Mouse (Mus musculus) limb, embryonic 15.5 days (tissue): ENCODE results near the gene Arfgap3. TPM values are rescaled to one million over a fixed set of nuclear protein-coding genes. Genes with fewer than 3 reads are reported as not detected.
A peak's percentile ranks its signal among the peaks of the same experiment; 100 is the strongest.
"Not testable (repeated sequence)": the region's sequence is repeated elsewhere in the genome, so short reads cannot be mapped to it uniquely, and the experiment has no call there.

Experiments
- ATAC-seq: fragments of 200-750 bp; cut with Nextera tagmentation; 2 replicates; pipeline ENCODE4 v1.8.0; 2017; ENCODE audit warnings: low read depth, moderate TSS enrichment; ENCODE audit not compliant: insufficient number of reproducible peaks, low FRiP score, low TSS enrichment
- H3K27ac ChIP-seq: fragments of 300-500 bp; sonication (generic); 2 replicates; pipeline ENCODE4 v1.5.1; 2015; ENCODE audit warnings: moderate library complexity, mild to moderate bottlenecking, inconsistent platforms
- H3K27me3 ChIP-seq: fragments of 300-500 bp; sonication (generic); 2 replicates; pipeline ENCODE4 v1.6.1; 2015; ENCODE audit warnings: inconsistent platforms
- H3K36me3 ChIP-seq: fragments of 300-500 bp; sonication (generic); 2 replicates; pipeline ENCODE4 v1.6.1; 2015; ENCODE audit warnings: inconsistent platforms
- H3K4me1 ChIP-seq: fragments of 300-500 bp; sonication (generic); 2 replicates; pipeline ENCODE4 v1.6.1; 2015; ENCODE audit warnings: inconsistent platforms
- H3K4me2 ChIP-seq: fragments of 300-500 bp; sonication (generic); 2 replicates; pipeline ENCODE4 v1.6.1; 2015; ENCODE audit warnings: mild to moderate bottlenecking, inconsistent platforms
- H3K4me3 ChIP-seq: fragments of 300-500 bp; sonication (generic); 2 replicates; pipeline ENCODE4 v1.5.1; 2015; ENCODE audit warnings: mild to moderate bottlenecking, inconsistent platforms
- H3K9ac ChIP-seq: fragments of 300-500 bp; sonication (generic); 2 replicates; pipeline ENCODE4 v1.6.1; 2015; ENCODE audit warnings: inconsistent platforms
- H3K9me3 ChIP-seq: fragments of 300-500 bp; sonication (generic); 2 replicates; pipeline ENCODE4 v1.6.1; 2016; ENCODE audit warnings: inconsistent platforms
- WGBS: fragments of 180-500 bp; shearing (Covaris S2); methylation state at CpG from one replicate; pipeline ENCODE4 v1.1.7; 2015; 5-methylcytosine and 5-hydroxymethylcytosine counted together
- polyA plus RNA-seq: library from polyadenylated mRNA; unstranded; fragments of >200 nt; fragmentation: Nextera tagmentation; extraction: Ambion mirVana; gene quantifications from 2 replicates; pipeline ENCODE4 v1.2.1, GENCODE M21; 2015

The Arfgap3 gene
- polyA plus RNA-seq, 1 experiment from 2014 or later = 60.8 TPM

GRCm38 (mm10) chr15:83365697-83366096 lies 15.7 kb upstream of the Arfgap3 start:
- Histone ChIP-seq H3K4me2 (no peak overlapping the region), H3K27me3 (no peaks in the 10 kb centered on the region), H3K4me1 (peaks cover 8% of the 10 kb centered on the region), H3K4me3 (no peak overlapping the region), H3K9ac (no peak overlapping the region), H3K27ac (no peak overlapping the region), H3K9me3 (no peaks in the 10 kb centered on the region), H3K36me3 (no peaks in the 10 kb centered on the region)
- ATAC-seq = no peak

GRCm38 (mm10) chr15:83364194-83364593 lies 14.1 kb upstream of the Arfgap3 start:
- H3K9me3 ChIP-seq = no peaks in the 10 kb centered on the region
- ATAC-seq = no peak
- no peaks in the 10 kb centered on the region for H3K36me3 ChIP-seq
- H3K9ac ChIP-seq = no peak overlapping the region
- no peak overlapping the region for H3K4me2 ChIP-seq
- H3K27me3 ChIP-seq = no peaks in the 10 kb centered on the region
- H3K27ac ChIP-seq = no peak overlapping the region
- H3K4me1 ChIP-seq = peaks cover 8% of the 10 kb centered on the region
- H3K4me3 ChIP-seq = no peak overlapping the region
- 57% methylated on average over 3 of the region's 3 CpGs for WGBS

GRCm38 (mm10) chr15:83362813-83363212 lies 12.8 kb upstream of the Arfgap3 start:
- not testable (repeated sequence) for H3K4me3 ChIP-seq, H3K27me3 ChIP-seq, H3K9ac ChIP-seq, H3K27ac ChIP-seq, ATAC-seq, H3K4me1 ChIP-seq, H3K36me3 ChIP-seq, H3K9me3 ChIP-seq, H3K4me2 ChIP-seq
- 79% methylated on average over 1 of the region's 1 CpGs for WGBS

DNA sequence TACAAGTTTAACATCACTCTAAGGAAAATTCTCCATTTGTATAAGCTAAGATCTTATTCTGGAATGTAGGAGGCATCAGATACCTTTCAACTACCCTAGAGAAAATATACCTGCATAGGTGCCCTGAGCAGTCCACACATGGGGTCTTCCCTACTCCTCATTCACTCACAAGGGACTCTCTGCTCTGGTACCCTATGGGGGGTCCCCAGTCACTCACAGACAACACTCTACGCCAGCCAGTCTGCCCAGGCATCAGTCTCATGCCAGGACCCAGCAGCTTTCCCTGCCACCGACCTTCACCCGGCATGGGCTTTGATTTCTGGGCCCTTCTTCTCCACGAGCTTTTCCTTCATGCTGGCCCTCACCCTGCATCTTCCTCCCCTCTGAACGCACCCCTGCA lies 10.9 kb upstream of the Arfgap3 start:
- H3K27me3 ChIP-seq, H3K9me3 ChIP-seq, ATAC-seq, H3K4me1 ChIP-seq, H3K4me3 ChIP-seq, H3K27ac ChIP-seq, H3K36me3 ChIP-seq, H3K9ac ChIP-seq, H3K4me2 ChIP-seq: not testable (repeated sequence)
- 67% methylated on average over 5 of the region's 5 CpGs for WGBS

GRCm38 (mm10) chr15:83360140-83360539 lies 10.1 kb upstream of the Arfgap3 start:
- Histone ChIP-seq H3K4me2 (no peak overlapping the region), H3K27ac (no peak overlapping the region), H3K4me3 (no peak overlapping the region), H3K4me1 (no peaks in the 10 kb centered on the region), H3K27me3 (no peaks in the 10 kb centered on the region), H3K9me3 (no peaks in the 10 kb centered on the region), H3K9ac (no peak overlapping the region), H3K36me3 (no peaks in the 10 kb centered on the region)
- WGBS = 84% methylated on average over 3 of the region's 3 CpGs
- no peak for ATAC-seq

DNA sequence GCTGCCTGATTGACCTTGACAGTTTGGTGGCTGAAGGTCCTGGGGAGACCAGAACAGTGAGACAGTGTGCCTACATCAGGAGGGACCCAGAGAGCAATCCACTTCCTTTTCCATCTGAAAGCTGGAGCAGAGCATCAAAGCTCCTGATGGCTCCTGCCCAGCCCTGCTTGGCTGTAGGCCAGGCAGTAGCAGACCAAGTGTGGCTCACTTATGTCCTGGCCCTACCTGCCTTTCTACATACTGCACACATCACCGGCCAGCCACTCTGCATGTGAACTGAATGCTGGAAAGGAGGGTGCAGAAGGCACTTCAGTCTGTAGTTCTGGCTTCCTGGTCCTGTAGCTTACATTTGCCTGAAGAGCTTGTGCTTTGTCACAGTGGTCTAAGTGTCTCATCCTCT lies 8.4 kb upstream of the Arfgap3 start:
- ATAC-seq = no peak
- 83% methylated on average over 1 of the region's 1 CpGs for WGBS

DNA sequence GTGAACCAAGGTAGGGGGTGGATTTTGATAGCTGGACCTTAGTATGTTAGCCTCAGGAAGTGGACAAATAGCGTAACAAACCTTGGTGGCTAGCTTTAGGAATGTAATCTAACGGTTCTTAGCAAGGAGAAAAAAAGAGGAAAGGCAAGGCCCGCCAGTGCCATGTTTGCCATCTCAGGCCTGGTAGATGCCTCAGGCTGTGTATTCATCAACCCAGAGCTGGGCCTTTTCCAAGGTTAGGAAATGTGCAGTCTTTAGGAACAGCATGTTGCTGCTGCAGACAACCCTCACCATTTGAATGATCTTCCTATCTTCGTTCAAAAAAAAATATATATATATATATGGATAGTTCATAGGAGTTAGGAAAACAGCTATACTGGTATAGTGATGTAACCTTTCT lies 1.5 kb upstream of the Arfgap3 start:
- Histone ChIP-seq H3K36me3 (peaks cover 4% of the 10 kb centered on the region), H3K4me2 (no peak overlapping the region), H3K4me3 (no peak overlapping the region), H3K4me1 (peaks cover 20% of the 10 kb centered on the region), H3K9me3 (no peaks in the 10 kb centered on the region), H3K27me3 (no peaks in the 10 kb centered on the region), H3K9ac (no peak overlapping the region), H3K27ac (no peak overlapping the region)
- ATAC-seq = no peak
- 76% methylated on average over 4 of the region's 4 CpGs for WGBS

More for the DNA sequence above, 8.4 kb upstream of the Arfgap3 start:
- H3K27me3 ChIP-seq = no peaks in the 10 kb centered on the region
- no peaks in the 10 kb centered on the region for H3K4me1 ChIP-seq
- H3K4me2 ChIP-seq = no peak overlapping the region
- H3K4me3 ChIP-seq = no peak overlapping the region
- no peak overlapping the region for H3K27ac ChIP-seq
- no peak overlapping the region for H3K9ac ChIP-seq
- no peaks in the 10 kb centered on the region for H3K36me3 ChIP-seq
- H3K9me3 ChIP-seq = no peaks in the 10 kb centered on the region

DNA sequence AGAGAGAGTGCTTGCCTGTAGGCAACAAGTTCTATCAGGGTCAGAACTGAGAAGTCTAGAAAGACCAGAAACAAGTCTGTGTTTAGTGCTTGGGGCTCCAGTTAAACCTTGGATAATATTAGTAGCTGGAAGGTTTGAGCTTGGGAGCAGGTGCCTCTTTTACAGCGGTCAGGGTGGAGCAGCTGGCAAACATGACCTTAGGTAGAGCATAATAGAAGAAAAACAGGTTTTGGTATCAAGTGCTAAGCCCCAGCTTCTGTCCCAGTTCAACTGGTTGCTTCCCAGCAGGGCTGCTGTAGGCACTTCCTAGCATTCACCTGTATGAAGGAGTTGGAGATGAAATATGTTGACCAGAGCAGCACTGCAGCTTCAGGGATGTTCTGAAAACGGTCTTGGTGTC lies 812 bp upstream of the Arfgap3 start:
- peaks cover 20% of the 10 kb centered on the region for H3K4me1 ChIP-seq
- H3K9ac ChIP-seq = no peak overlapping the region; the same call in 1 of the 2 replicates
- H3K27me3 ChIP-seq = no peaks in the 10 kb centered on the region
- H3K27ac ChIP-seq = no peak overlapping the region; the same call in 1 of the 2 replicates
- 49% methylated on average over 2 of the region's 2 CpGs for WGBS
- peak overlapping the region; percentile 68 for H3K4me2 ChIP-seq
- no peaks in the 10 kb centered on the region for H3K9me3 ChIP-seq
- no peak for ATAC-seq
- H3K36me3 ChIP-seq = peaks cover 9% of the 10 kb centered on the region
- peak overlapping the region; percentile 88; the same call in 1 of the 2 replicates for H3K4me3 ChIP-seq

- 0 out of 2 replicates have a peak overlapping the region, but pooled peaks have one; percentile 51 for H3K27ac ChIP-seq
- H3K9me3 ChIP-seq = no peaks in the 10 kb centered on the region
- H3K4me1 ChIP-seq = peaks cover 30% of the 10 kb centered on the region
- WGBS = 17% methylated on average over 8 of the region's 8 CpGs
- H3K4me2 ChIP-seq = peak overlapping the region; percentile 68
- no peaks in the 10 kb centered on the region for H3K27me3 ChIP-seq
- peaks cover 14% of the 10 kb centered on the region for H3K36me3 ChIP-seq
- peak overlapping the region; percentile 66 for H3K9ac ChIP-seq
- peak overlapping the region; percentile 88 for H3K4me3 ChIP-seq
- ATAC-seq = peak; percentile 16
Observed at GRCm38 (mm10) chr15:83349225-83349953, 658 bp downstream of the Arfgap3 start.

DNA sequence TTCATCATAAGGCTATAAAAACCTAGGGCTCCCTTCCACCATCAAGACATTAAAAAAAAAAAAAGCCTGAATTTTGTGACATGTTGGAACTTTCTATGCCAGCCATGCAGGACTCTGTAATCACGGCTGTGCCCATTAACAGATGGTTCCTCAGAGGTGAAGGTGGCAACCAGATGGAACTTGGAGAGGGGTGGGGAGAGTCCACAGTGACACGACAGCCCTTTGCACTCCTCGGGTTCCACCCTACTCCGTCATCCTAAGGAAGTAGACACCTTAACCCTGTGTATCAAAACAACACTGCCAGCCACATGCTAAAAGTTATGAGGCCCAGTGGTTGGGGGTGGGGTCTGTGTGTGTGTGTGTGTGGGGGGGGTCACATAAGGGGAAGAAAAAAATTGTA lies 1.3 kb downstream of the Arfgap3 start:
- peaks cover 14% of the 10 kb centered on the region for H3K36me3 ChIP-seq
- no peaks in the 10 kb centered on the region for H3K9me3 ChIP-seq
- WGBS = 49% methylated on average over 4 of the region's 4 CpGs
- H3K9ac ChIP-seq = no peak overlapping the region
- no peaks in the 10 kb centered on the region for H3K27me3 ChIP-seq
- peak overlapping the region; percentile 88 for H3K4me3 ChIP-seq
- ATAC-seq = no peak
- H3K4me2 ChIP-seq = peak overlapping the region; percentile 68
- H3K4me1 ChIP-seq = peaks cover 32% of the 10 kb centered on the region
- H3K27ac ChIP-seq = no peak overlapping the region

DNA sequence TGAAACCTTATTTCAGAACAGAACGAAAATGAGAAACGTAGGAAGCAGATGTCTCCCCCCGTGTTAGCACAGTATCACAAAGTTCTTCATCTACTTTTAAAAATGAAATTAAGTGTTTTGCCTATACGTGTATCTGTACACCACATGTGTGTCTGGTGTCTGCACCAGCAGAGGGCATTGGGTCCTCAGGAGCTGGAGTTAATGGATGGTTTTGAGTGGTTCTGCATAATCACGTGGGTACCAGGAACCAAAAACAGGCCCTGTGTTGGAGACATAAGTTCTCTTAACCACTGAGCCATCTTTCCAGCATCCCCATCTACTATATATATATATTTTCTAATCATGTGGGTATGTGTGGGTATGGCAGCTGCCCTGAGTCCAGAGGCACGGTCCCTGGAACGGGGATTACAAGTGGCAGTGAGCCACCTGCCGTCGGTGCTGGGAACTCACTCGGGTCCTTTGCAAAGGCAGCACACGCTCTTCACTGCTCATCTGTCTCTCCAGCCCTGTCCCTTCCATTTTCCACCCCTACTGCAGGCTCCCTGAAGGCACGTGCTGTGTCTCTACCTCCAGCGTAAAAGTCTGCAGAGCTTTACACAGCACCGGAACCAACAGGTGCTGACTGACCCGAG lies 4.0 kb downstream of the Arfgap3 start:
- 86% methylated on average over 15 of the region's 15 CpGs for WGBS

GRCm38 (mm10) chr15:83344956-83345355 lies 5.1 kb downstream of the Arfgap3 start:
- H3K9me3 ChIP-seq = no peaks in the 10 kb centered on the region

More for the DNA sequence above, 4.0 kb downstream of the Arfgap3 start:
- Histone ChIP-seq H3K4me2 (no peak overlapping the region), H3K9ac (no peak overlapping the region), H3K4me1 (peaks cover 32% of the 10 kb centered on the region), H3K4me3 (no peak overlapping the region), H3K27ac (no peak overlapping the region), H3K9me3 (no peaks in the 10 kb centered on the region), H3K36me3 (peaks cover 31% of the 10 kb centered on the region), H3K27me3 (no peaks in the 10 kb centered on the region)
- no peak for ATAC-seq

More at GRCm38 (mm10) chr15:83344956-83345355, 5.1 kb downstream of the Arfgap3 start:
- 65% methylated on average over 7 of the region's 7 CpGs for WGBS
- Histone ChIP-seq H3K4me3 (no peak overlapping the region), H3K27me3 (no peaks in the 10 kb centered on the region), H3K4me1 (peaks cover 27% of the 10 kb centered on the region), H3K36me3 (peaks cover 40% of the 10 kb centered on the region), H3K9ac (no peak overlapping the region), H3K4me2 (no peak overlapping the region), H3K27ac (0 out of 2 replicates have a peak overlapping the region, but pooled peaks have one; percentile 33)
- no peak for ATAC-seq
